Mouse (Mus musculus) liver, adult 2 months (tissue): ENCODE measurements at regions not wholly inside any gene's neighbourhood (a gene's known extent, or its start where the extent isn't known, plus 50 kb on each side); places are given as distances from the start of the nearest gene placed in this dataset.

Experiments used
- DNase-seq: peaks from one replicate; pipeline ENCODE4 v3.0.0-alpha.2; 2011; ENCODE audit warnings: low read depth, low spot score; ENCODE audit errors: extremely low read depth
- H3K27ac ChIP-seq: fragments of 200-500 bp; replicated peaks from 2 replicates; pipeline ENCODE4 v1.5.1; 2012; ENCODE audit warnings: low read depth, mild to moderate bottlenecking, control low read depth, inconsistent platforms, low read length; ENCODE audit not compliant: insufficient read depth
- H3K27me3 ChIP-seq: fragments of 200-500 bp; 2 replicates; pipeline ENCODE4 v1.6.1; 2012; ENCODE audit warnings: mild to moderate bottlenecking, moderate library complexity, low read length, inconsistent platforms; ENCODE audit not compliant: control insufficient read depth, insufficient read depth
- H3K36me3 ChIP-seq: fragments of 200-500 bp; 2 replicates; pipeline ENCODE4 v1.6.1; 2012; ENCODE audit warnings: low read length, inconsistent platforms; ENCODE audit not compliant: control insufficient read depth, insufficient read depth
- H3K4me1 ChIP-seq: fragments of 200-500 bp; 2 replicates; pipeline ENCODE4 v1.6.1; 2011; ENCODE audit warnings: low read length; ENCODE audit not compliant: control insufficient read depth, insufficient read depth
- H3K4me3 ChIP-seq: fragments of 200-500 bp; 2 replicates; pipeline ENCODE4 v1.5.1; 2011; ENCODE audit warnings: low read depth, mild to moderate bottlenecking, control low read depth, low read length, moderate library complexity; ENCODE audit not compliant: insufficient read depth
- H3K79me2 ChIP-seq: fragments of 200-500 bp; 2 replicates; pipeline ENCODE4 v1.6.1; 2012; ENCODE audit warnings: inconsistent platforms, mild to moderate bottlenecking, low read length, moderate library complexity; ENCODE audit not compliant: control insufficient read depth, insufficient read depth
- H3K9ac ChIP-seq: fragments of 200-500 bp; 2 replicates; pipeline ENCODE4 v1.6.1; 2012; ENCODE audit warnings: low read depth, mild to moderate bottlenecking, control low read depth, inconsistent platforms, low read length
- CTCF ChIP-seq: fragments of 200-500 bp; IDR thresholded peaks from 2 replicates; pipeline ENCODE4 v1.5.1; 2011; ENCODE audit warnings: low read depth, low read length, control low read depth
- POLR2A ChIP-seq: fragments of 200-500 bp; IDR thresholded peaks from 2 replicates; pipeline ENCODE4 v1.6.1; 2011; ENCODE audit warnings: low read length, control low read depth; ENCODE audit not compliant: insufficient read depth; ENCODE audit errors: extremely low read depth
- WGBS: fragments of 180-500 bp; shearing (Covaris S2); methylation state at CpG from one replicate; pipeline ENCODE4 v1.1.7; 2018; 5-methylcytosine and 5-hydroxymethylcytosine counted together

GRCm38 (mm10) chr13:53639115-53639514, 166.2 kb upstream of the Msx2 start:
- DNase-seq, result no peak
- TF ChIP-seq POLR2A, result no peak
- no peak for TF ChIP-seq CTCF
- 38% methylated on average over 10 of the region's 10 CpGs for WGBS
- no peak overlapping the region for H3K9ac ChIP-seq
- no peaks in the 10 kb centered on the region for H3K27me3 ChIP-seq
- no peak overlapping the region for H3K4me3 ChIP-seq
- no peaks in the 10 kb centered on the region for H3K79me2 ChIP-seq
- H3K27ac ChIP-seq, result no peak overlapping the region
- no peaks in the 10 kb centered on the region for H3K4me1 ChIP-seq
- no peaks in the 10 kb centered on the region for H3K36me3 ChIP-seq

- 66% methylated on average over 5 of the region's 5 CpGs for WGBS
These were observed 163.1 kb upstream of the Msx2 start for GRCm38 (mm10) chr13:53636011-53636410.

GRCm38 (mm10) chr13:53634637-53635203, 161.8 kb upstream of the Msx2 start:
- no peak overlapping the region for H3K4me3 ChIP-seq
- no peaks in the 10 kb centered on the region for H3K79me2 ChIP-seq
- 70% methylated on average over 9 of the region's 9 CpGs for WGBS
- H3K27ac ChIP-seq, result no peak overlapping the region
- no peaks in the 10 kb centered on the region for H3K36me3 ChIP-seq
- H3K9ac ChIP-seq, result no peak overlapping the region
- TF ChIP-seq POLR2A (no peak), CTCF (no peak)
- DNase-seq, result no peak
- no peaks in the 10 kb centered on the region for H3K27me3 ChIP-seq
- H3K4me1 ChIP-seq, result no peaks in the 10 kb centered on the region

More at GRCm38 (mm10) chr13:53636011-53636410, 163.1 kb upstream of the Msx2 start:
- H3K36me3 ChIP-seq, result no peaks in the 10 kb centered on the region
- no peak overlapping the region for H3K27ac ChIP-seq
- no peaks in the 10 kb centered on the region for H3K27me3 ChIP-seq
- no peaks in the 10 kb centered on the region for H3K4me1 ChIP-seq
- H3K4me3 ChIP-seq, result no peak overlapping the region
- DNase-seq, result no peak
- no peak overlapping the region for H3K9ac ChIP-seq
- no peak for TF ChIP-seq CTCF
- TF ChIP-seq POLR2A, result no peak
- H3K79me2 ChIP-seq, result no peaks in the 10 kb centered on the region

GRCm38 (mm10) chr13:53598050-53598449, 125.2 kb upstream of the Msx2 start:
- Histone ChIP-seq H3K4me3 (no peak overlapping the region), H3K27me3 (no peaks in the 10 kb centered on the region), H3K27ac (no peak overlapping the region), H3K4me1 (no peaks in the 10 kb centered on the region), H3K9ac (no peak overlapping the region), H3K79me2 (no peaks in the 10 kb centered on the region), H3K36me3 (no peaks in the 10 kb centered on the region)
- 78% methylated on average over 10 of the region's 10 CpGs for WGBS
- TF ChIP-seq CTCF (no peak), POLR2A (no peak)
- DNase-seq, result no peak

GRCm38 (mm10) chr13:53596871-53597800, 124.3 kb upstream of the Msx2 start:
- TF ChIP-seq CTCF (no peak), POLR2A (no peak)
- Histone ChIP-seq H3K27ac (no peak overlapping the region), H3K4me1 (no peaks in the 10 kb centered on the region), H3K4me3 (no peak overlapping the region), H3K9ac (no peak overlapping the region), H3K27me3 (no peaks in the 10 kb centered on the region), H3K36me3 (no peaks in the 10 kb centered on the region), H3K79me2 (no peaks in the 10 kb centered on the region)
- 86% methylated on average over 19 of the region's 19 CpGs for WGBS
- DNase-seq, result no peak

- Histone ChIP-seq H3K36me3 (no peaks in the 10 kb centered on the region), H3K4me3 (no peak overlapping the region), H3K79me2 (no peaks in the 10 kb centered on the region), H3K27me3 (no peaks in the 10 kb centered on the region), H3K9ac (no peak overlapping the region), H3K27ac (no peak overlapping the region), H3K4me1 (no peaks in the 10 kb centered on the region)
- no peak for TF ChIP-seq CTCF
- no peak for TF ChIP-seq POLR2A
- no peak for DNase-seq
- WGBS, result 10% methylated on average over 5 of the region's 5 CpGs
These were observed 119.9 kb upstream of the Msx2 start for GRCm38 (mm10) chr13:53592755-53593154.
